Mouse (Mus musculus) lung, postnatal 0 days (tissue): ENCODE results near the gene Tceanc2. TPM values are rescaled to one million over a fixed set of nuclear protein-coding genes. Genes with fewer than 3 reads are reported as not detected.

Source experiments
- ATAC-seq: fragments of 200-750 bp; cut with Nextera tagmentation; 2 replicates; pipeline ENCODE4 v1.8.0; 2017; ENCODE audit warnings: moderate library complexity
- DNase-seq: peaks from one replicate; pipeline ENCODE4 v3.0.0-alpha.2; 2016; ENCODE audit warnings: low spot score
- H3K27ac ChIP-seq: fragments of 300-500 bp; sonication (generic); 2 replicates; pipeline ENCODE4 v1.5.1; 2014; ENCODE audit warnings: antibody characterized with exemption, mild to moderate bottlenecking, low read length, mixed read lengths
- H3K27me3 ChIP-seq: fragments of 300-500 bp; sonication (generic); replicated peaks from 2 replicates; pipeline ENCODE4 v1.6.1; 2014; ENCODE audit warnings: low read length, mixed read lengths; ENCODE audit not compliant: insufficient read depth
- H3K36me3 ChIP-seq: fragments of 300-500 bp; sonication (generic); 2 replicates; pipeline ENCODE4 v1.6.1; 2014; ENCODE audit warnings: low read length, mixed read lengths; ENCODE audit not compliant: insufficient read depth
- H3K4me1 ChIP-seq: fragments of 300-500 bp; sonication (generic); 2 replicates; pipeline ENCODE4 v1.6.1; 2014; ENCODE audit warnings: antibody characterized with exemption, low read depth, low read length, mixed read lengths; ENCODE audit not compliant: insufficient read depth
- H3K4me2 ChIP-seq: fragments of 300-500 bp; sonication (generic); replicated peaks from 2 replicates; pipeline ENCODE4 v1.6.1; 2014; ENCODE audit warnings: low read depth, mild to moderate bottlenecking, low read length, moderate library complexity, mixed read lengths
- H3K4me3 ChIP-seq: fragments of 300-500 bp; sonication (generic); 2 replicates; pipeline ENCODE4 v1.5.1; 2014; ENCODE audit warnings: low read depth, low read length
- H3K9ac ChIP-seq: fragments of 300-500 bp; sonication (generic); replicated peaks from 2 replicates; pipeline ENCODE4 v1.6.1; 2014; ENCODE audit warnings: low read depth, mild to moderate bottlenecking
- H3K9me3 ChIP-seq: fragments of 300-500 bp; sonication (generic); 2 replicates; pipeline ENCODE4 v1.6.1; 2016; ENCODE audit warnings: low read length, mixed read lengths
- CTCF ChIP-seq: IDR thresholded peaks from 2 replicates; pipeline ENCODE4 v1.5.1; 2016; ENCODE audit warnings: antibody characterized with exemption, mild to moderate bottlenecking
- EP300 ChIP-seq: IDR thresholded peaks from 2 replicates; pipeline ENCODE4 v1.6.1; 2016; ENCODE audit warnings: antibody characterized with exemption, mild to moderate bottlenecking, control low read depth
- WGBS: fragments of 180-500 bp; shearing (Covaris S2); extraction: QIAGEN DNeasy Blood & Tissue Kit; methylation state at CpG from one replicate; pipeline ENCODE4 v1.1.7; 2014; 5-methylcytosine and 5-hydroxymethylcytosine counted together
- polyA plus RNA-seq: library from polyadenylated mRNA; unstranded; fragments of >200 nt; fragmentation: Nextera tagmentation; extraction: Ambion mirVana; gene quantifications from 2 replicates; pipeline ENCODE4 v1.2.1, GENCODE M21; 2015

The Tceanc2 gene
- polyA plus RNA-seq, 1 experiment from 2014 or later, result 20.7 TPM

- Histone ChIP-seq H3K9me3 (no peaks in the 10 kb centered on the region), H3K4me2 (no peak overlapping the region), H3K36me3 (peaks cover 15% of the 10 kb centered on the region; the same call in 1 of the 2 replicates), H3K4me3 (no peak overlapping the region), H3K27ac (no peak overlapping the region), H3K27me3 (no peaks in the 10 kb centered on the region), H3K9ac (no peak overlapping the region), H3K4me1 (no peaks in the 10 kb centered on the region)
- WGBS, result 74% methylated on average over 4 of the region's 4 CpGs
- DNase-seq (no peak), ATAC-seq (no peak)
- TF ChIP-seq CTCF (no peak), EP300 (no peak)
Measured at GRCm38 (mm10) chr4:107156983-107157401, 21.9 kb downstream of the Tceanc2 start.

GRCm38 (mm10) chr4:107152571-107152970 is 26.3 kb downstream of the Tceanc2 start:
- no peak for TF ChIP-seq CTCF
- Histone ChIP-seq H3K4me1 (no peaks in the 10 kb centered on the region), H3K27ac (no peak overlapping the region), H3K9ac (no peak overlapping the region), H3K9me3 (no peaks in the 10 kb centered on the region), H3K36me3 (peaks cover 10% of the 10 kb centered on the region; the same call in 1 of the 2 replicates), H3K4me2 (no peak overlapping the region), H3K27me3 (no peaks in the 10 kb centered on the region), H3K4me3 (no peak overlapping the region)
- WGBS, result 81% methylated on average over 8 of the region's 8 CpGs
- ATAC-seq (no peak), DNase-seq (no peak)

DNA sequence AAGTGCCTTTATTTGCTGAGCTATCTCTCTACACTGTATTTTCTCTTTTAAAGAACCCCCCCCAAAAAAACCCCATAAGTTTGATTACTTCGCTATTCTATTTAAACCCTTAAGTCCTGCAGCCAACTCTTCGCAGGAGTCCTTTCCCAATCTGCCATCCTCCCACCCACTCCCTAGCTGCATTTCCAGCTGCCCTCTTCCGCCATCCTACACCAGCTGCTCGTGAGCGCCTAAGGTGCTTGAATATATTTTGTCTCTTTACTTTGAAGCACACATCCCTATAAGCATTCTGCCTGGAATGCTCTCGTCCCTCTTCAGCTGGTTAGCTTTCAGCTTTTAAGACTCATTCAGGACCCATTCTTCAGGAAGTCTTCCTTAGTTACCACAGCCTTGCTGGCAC is 27.9 kb downstream of the Tceanc2 start:
- DNase-seq (no peak), ATAC-seq (no peak)
- Histone ChIP-seq H3K27me3 (no peaks in the 10 kb centered on the region), H3K4me3 (no peak overlapping the region), H3K36me3 (no peaks in the 10 kb centered on the region; the same call in 1 of the 2 replicates), H3K4me1 (no peaks in the 10 kb centered on the region), H3K9ac (no peak overlapping the region), H3K4me2 (no peak overlapping the region), H3K27ac (no peak overlapping the region), H3K9me3 (no peaks in the 10 kb centered on the region)
- 87% methylated on average over 6 of the region's 6 CpGs for WGBS
- TF ChIP-seq EP300 (no peak), CTCF (no peak)

- DNase-seq (no peak), ATAC-seq (no peak)
- Histone ChIP-seq H3K27me3 (no peaks in the 10 kb centered on the region), H3K36me3 (peaks cover 13% of the 10 kb centered on the region), H3K4me3 (no peak overlapping the region), H3K9ac (no peak overlapping the region), H3K27ac (no peak overlapping the region), H3K9me3 (no peaks in the 10 kb centered on the region), H3K4me1 (no peaks in the 10 kb centered on the region), H3K4me2 (no peak overlapping the region)
- TF ChIP-seq EP300 (no peak), CTCF (no peak)
- WGBS, result 88% methylated on average over 8 of the region's 8 CpGs
Measured at GRCm38 (mm10) chr4:107143511-107143910, 35.4 kb downstream of the Tceanc2 start.

GRCm38 (mm10) chr4:107139836-107140631 is 38.9 kb downstream of the Tceanc2 start:
- Histone ChIP-seq H3K4me3 (no peak overlapping the region), H3K9ac (no peak overlapping the region), H3K27me3 (no peaks in the 10 kb centered on the region), H3K9me3 (no peaks in the 10 kb centered on the region), H3K36me3 (peaks cover 13% of the 10 kb centered on the region; the same call in 1 of the 2 replicates), H3K27ac (no peak overlapping the region), H3K4me1 (no peaks in the 10 kb centered on the region), H3K4me2 (no peak overlapping the region)
- 35% methylated on average over 13 of the region's 13 CpGs for WGBS
- peak; percentile 76 for ATAC-seq
- TF ChIP-seq CTCF (no peak), EP300 (peak; percentile 55)
- peak; percentile 47 for DNase-seq

DNA sequence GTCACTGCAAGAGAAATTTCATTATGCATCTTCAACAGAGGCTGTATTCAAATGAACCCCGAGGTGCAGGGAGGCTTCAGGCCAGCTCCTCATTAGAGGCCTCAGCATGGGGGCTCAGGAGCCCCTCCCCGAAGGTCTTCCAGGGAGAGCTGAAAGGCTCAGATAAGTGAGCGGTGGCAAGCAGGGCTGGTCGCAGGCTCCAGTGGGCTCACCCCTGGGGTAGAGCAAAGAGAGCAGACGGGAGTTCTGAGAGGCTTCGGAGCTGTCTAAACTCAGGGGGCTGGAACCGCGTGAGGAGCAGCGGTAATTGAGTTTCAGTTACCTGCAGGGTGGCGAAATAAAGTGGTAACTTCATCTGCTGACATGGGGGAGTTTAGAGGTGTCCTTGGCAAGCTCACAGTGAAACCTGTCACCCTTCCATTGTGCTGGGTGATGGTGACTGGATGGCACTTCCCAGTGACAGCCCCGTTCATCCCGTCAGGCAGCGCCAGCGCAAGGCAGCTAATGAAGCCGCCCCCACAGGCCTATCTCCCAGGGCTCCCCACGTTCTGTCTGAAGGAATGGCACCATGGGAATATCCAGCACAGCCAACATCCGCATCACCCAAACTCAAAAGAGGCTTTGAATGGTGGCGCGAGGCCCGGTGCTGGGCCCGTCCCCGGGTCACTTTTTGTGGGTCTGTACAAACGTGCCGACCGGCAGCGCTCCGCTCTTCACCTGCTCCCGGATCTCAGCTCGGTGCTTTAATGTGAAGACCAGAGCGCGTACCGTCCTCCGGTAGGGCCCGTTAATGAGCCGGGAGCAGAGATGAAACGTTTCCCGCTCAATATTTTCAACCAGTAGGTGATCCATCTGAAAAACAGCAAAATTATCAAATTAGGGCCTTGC is 39.7 kb downstream of the Tceanc2 start:
- no peak overlapping the region for H3K4me2 ChIP-seq
- peaks cover 13% of the 10 kb centered on the region; the same call in 1 of the 2 replicates for H3K36me3 ChIP-seq
- H3K9me3 ChIP-seq, result no peaks in the 10 kb centered on the region
- DNase-seq (no peak), ATAC-seq (no peak)
- no peaks in the 10 kb centered on the region for H3K4me1 ChIP-seq
- H3K27ac ChIP-seq, result no peak overlapping the region
- no peak overlapping the region for H3K4me3 ChIP-seq
- no peaks in the 10 kb centered on the region for H3K27me3 ChIP-seq
- TF ChIP-seq CTCF (no peak), EP300 (no peak)
- WGBS, result 59% methylated on average over 37 of the region's 37 CpGs
- H3K9ac ChIP-seq, result no peak overlapping the region
